Mouse (Mus musculus): Measurements from ENCODE around the gene Clca3a2.
"Not testable (repeated sequence)": the region's sequence is repeated elsewhere in the genome, so short reads cannot be mapped to it uniquely, and the experiment has no call there.

Clca3a2 gene

DNA sequence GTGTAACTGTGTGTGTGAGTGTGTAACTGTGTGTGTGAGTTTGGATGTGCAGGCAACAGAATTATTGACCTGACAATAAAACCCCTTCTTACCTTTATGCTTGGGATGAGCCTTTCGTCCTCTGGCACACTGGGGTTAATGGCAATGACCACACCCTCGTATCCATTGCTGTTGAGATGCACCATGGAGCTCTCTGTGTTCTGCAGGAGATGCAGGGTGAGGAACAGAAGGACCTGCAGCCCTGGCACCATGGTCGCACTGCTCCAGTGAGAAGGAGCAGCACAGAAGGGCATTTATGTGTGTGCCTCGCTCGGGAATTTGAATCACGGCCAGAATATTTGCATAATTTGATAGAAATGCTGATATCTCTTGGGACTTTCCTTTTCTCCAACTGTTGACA is at the start of gene Clca3a2:
Gene Clca3a2, minus strand, starts transcription at position 276 of the 400 bp plus-strand sequence.
- not testable (repeated sequence) for DNase-seq (ENCODE audit: low read depth)

DNA sequence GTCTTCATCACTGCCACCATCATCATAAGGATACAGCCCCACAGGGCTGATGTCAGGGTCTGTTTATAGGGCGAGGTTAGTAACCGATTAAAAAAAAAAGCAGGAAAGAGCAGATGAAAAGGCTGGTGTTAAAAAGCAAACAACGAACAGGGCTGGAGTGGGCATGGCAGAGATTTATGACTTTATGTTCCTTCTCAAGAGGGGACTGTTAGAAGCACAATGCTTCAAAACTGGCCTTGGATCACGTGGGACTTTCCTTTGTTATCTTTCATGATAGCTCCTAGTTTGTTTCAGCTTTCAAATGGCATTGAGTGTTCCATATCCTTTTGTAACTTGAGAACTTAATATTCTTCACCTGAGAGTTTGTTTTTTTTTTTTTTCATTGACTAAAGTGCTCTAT is 30.3 kb upstream of the Clca3a2 start:
- DNase-seq (ENCODE audit: low read depth), result no peak

DNA sequence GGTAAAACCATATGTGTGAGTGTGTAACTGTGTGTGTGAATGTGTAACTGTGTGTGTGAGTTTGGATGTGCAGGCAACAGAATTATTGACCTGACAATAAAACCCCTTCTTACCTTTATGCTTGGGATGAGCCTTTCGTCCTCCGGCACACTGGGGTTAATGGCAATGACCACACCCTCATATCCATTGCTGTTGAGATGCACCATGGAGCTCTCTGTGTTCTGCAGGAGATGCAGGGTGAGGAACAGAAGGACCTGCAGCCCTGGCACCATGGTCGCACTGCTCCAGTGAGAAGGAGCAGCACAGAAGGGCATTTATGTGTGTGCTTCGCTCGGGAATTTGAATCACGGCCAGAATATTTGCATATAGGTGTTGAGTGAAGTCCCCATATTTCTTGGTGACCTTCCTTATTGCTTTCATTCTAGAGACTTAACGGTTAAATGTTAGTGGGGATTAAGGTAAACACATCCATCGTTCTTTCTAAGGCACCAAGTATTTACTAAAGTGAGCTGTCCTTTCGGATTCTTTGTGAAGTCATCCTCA is 29.8 kb upstream of the Clca3a2 start, which contains the start of gene Clca3b:
Gene Clca3b, minus strand, starts transcription at position 344 of the 543 bp plus-strand sequence.
- DNase-seq (ENCODE audit: low read depth), result not testable (repeated sequence)

GRCm38 (mm10) chr3:144827257-144827656 is 8.0 kb upstream of the Clca3a2 start:
- DNase-seq (ENCODE audit: low read depth), result no peak

DNA sequence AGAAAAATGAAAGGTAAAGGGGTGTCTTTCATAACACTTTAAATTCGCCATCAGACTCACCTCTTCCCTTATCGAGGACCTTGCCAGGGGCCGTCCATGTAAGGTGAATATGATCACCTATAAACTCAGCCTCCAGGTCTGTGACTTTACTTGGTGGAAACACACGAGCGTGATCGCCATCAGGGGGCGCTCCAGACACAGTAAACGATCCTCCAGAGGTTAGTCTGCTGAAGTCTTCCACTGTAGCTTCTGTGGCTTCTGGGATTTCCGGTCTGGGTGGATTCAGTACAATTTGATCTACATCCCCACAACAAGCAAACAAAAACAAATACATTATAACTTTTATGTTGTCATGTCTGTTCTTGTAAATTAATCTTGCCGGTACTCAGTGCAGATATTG is 5.9 kb upstream of the Clca3a2 start:
- DNase-seq (ENCODE audit: low read depth), result peak; percentile 59

DNA sequence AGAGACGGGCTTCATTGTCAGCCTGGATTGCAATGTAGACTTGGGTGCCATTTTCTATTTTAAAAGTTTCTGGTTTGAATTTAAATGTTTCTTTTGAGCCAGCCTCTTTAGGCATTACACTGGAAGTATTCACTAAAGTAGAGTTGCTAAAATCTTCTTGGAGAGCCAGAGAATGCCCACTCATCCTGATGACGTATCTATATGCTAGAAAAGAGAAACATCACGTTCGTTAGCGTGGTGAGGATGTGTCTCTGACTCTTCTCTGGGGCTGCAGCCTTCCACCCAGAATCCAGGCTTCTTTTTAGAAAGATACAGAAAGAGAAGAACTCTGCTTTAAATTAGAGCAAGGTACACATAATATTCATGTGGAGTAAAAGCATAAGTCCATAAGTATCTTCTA is 4.0 kb upstream of the Clca3a2 start:
- no peak for DNase-seq (ENCODE audit: low read depth)

DNA sequence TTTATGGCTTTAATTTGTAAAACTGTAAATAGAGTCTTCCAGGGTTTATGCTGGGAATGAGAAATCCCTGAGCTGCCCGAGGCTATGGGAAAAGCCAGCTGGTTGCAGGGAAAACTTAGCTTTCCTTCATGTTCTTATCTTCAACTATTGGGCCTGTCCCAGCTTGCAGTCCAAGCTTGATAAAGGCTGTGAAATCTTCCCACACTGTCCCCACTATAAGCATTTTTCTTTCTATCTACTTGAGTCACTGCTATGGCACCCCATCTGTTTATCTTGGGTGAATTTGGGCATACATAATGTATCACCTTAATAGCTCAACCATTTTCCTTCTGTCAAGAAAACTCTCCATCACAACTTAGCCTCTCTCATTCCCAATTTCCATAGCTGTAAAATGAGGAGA is 1.3 kb upstream of the Clca3a2 start:
- DNase-seq (ENCODE audit: low read depth), result no peak

DNA sequence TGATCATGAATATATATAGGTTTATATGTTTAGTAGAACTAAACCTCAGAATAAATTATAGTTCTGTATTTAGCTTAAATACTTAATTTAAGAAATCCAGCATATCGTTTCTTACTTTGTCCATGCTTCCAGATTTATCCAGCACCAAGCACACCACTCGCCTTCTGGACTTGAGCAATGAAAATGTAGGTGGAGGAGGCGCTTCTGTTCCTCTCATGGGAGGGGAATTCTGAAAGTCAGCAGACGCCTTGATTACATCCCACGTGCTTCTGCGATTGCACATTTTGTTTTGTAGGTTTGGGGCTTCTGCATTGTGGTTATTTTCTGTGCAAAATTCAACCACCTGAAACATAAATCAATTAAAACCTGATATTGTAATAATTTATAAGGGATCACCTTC is 6.0 kb downstream of the Clca3a2 start:
- not testable (repeated sequence) for DNase-seq (ENCODE audit: low read depth)

- no peak for DNase-seq (ENCODE audit: low read depth)
These were observed 7.5 kb downstream of the Clca3a2 start for GRCm38 (mm10) chr3:144811821-144812220.

- not testable (repeated sequence) for DNase-seq (ENCODE audit: low read depth)
These were observed 11.0 kb downstream of the Clca3a2 start for GRCm38 (mm10) chr3:144808153-144808925.

- DNase-seq (ENCODE audit: low read depth), result not testable (repeated sequence)
These were observed 12.7 kb downstream of the Clca3a2 start for GRCm38 (mm10) chr3:144806626-144807025.

DNA sequence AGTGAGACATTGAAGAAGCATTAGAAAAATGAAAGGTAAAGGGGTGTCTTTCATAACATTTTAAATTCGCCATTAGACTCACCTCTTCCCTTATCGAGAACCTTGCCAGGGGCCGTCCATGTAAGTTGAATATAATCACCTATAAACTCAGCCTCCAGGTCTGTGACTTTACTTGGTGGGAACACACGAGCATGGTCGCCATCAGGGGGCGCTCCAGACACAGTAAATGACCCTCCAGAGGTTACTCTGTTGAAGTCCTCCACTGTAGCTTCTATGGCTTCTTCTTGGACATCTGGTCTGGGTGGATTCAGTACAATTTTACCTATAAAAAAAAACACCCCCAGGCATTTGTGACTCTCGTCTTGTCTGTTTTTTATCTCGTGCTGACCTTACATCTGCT is 17.4 kb downstream of the Clca3a2 start:
- DNase-seq (ENCODE audit: low read depth), result no peak

- DNase-seq (ENCODE audit: low read depth), result no peak
These were observed 33.8 kb downstream of the Clca3a2 start for GRCm38 (mm10) chr3:144785181-144786148.

- DNase-seq (ENCODE audit: low read depth), result no peak
These were observed 54.1 kb downstream of the Clca3a2 start for GRCm38 (mm10) chr3:144765161-144765560.

DNA sequence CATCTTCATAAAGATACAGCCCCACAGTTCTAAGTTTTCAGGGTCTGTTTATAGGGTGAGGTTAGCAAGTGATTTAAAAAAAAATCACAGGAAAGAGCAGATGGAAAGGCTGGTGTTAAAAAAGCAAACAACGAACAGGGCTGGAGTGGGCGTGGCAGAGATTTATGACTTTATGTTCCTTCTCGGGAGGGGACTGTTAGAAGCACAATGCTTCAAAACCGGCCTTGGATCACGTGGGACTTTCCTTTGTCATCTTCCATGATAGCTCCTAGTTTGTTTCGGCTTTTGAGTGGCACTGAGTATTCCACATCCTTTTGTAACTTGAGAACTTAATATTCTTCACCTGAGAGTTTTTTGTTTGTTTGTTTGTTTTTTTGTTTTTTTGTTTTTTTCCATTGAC is 57.8 kb downstream of the Clca3a2 start:
- DNase-seq (ENCODE audit: low read depth), result no peak

DNA sequence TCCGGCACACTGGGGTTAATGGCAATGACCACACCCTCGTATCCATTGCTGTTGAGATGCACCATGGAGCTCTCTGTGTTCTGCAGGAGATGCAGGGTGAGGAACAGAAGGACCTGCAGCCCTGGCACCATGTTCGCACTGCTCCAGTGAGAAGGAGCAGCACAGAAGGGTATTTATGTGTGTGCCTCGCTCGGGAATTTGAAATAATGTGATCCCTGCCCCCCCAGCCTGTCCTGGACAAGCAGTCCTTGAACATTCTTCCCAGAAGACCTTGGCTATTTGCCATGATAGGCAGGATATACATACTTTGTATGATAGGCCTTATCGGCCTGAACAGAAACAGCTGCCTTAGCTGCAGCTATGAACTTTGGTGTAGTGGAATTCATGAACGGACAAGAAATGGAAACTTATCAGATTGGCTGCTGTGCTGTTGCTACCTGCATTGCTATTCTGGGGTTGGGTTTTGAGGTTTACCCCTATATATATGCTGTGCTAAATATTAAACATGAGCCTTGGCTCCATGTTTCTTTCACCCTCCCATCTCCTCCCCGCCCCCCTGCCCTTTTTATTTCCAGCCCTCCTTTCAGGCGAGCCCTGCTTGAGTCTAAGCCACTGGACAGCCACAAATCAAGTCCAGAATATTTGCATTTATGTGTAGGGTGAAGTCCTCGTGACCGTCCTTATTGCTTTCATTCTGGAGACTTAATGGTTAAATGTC is 58.5 kb downstream of the Clca3a2 start, which contains the start of gene Clca3a1:
Gene Clca3a1, minus strand, starts transcription at position 386 of the 718 bp plus-strand sequence.
- peak; percentile 36 for DNase-seq (ENCODE audit: low read depth)

DNA sequence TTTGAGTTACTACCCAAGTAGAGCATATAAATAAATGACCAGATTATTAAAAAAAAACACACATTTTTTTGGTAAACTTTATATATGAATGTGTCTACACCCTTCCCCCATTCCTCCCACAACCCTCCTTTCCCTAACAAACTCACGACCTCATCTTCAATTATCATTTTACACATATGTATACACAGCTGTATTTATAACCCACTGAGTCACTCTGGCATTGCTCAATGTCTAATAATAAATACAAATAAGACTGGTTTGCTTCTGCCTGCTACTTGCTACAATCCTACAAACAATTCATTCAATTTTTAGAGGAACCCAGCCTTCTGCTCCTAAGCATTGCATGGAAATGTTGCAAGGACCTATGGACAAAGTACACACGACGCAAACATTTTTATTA is 59.6 kb downstream of the Clca3a2 start:
- DNase-seq (ENCODE audit: low read depth), result no peak

- not testable (repeated sequence) for DNase-seq (ENCODE audit: low read depth)
These were observed 63.2 kb downstream of the Clca3a2 start for GRCm38 (mm10) chr3:144756103-144756502.

DNA sequence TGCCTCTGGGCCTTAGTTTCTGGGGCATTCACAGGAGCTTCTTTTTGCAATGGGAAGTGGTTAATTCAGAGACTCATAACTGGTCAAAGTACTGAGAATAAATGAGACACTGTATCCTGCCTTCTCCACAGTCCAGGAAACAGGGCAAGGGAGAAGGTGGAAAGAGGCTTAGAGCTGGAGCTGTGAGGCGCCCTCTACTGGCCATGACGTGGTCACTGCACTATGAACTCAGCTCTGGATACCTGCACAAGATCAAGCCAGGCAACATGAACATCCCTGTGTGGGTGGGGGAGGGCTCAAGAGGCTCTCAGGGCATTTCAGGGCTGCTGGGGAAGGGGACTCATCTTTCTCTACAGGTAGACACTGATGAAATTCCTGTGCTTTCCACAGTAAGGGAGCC is 66.2 kb downstream of the Clca3a2 start:
- DNase-seq (ENCODE audit: low read depth), result peak; percentile 32

DNA sequence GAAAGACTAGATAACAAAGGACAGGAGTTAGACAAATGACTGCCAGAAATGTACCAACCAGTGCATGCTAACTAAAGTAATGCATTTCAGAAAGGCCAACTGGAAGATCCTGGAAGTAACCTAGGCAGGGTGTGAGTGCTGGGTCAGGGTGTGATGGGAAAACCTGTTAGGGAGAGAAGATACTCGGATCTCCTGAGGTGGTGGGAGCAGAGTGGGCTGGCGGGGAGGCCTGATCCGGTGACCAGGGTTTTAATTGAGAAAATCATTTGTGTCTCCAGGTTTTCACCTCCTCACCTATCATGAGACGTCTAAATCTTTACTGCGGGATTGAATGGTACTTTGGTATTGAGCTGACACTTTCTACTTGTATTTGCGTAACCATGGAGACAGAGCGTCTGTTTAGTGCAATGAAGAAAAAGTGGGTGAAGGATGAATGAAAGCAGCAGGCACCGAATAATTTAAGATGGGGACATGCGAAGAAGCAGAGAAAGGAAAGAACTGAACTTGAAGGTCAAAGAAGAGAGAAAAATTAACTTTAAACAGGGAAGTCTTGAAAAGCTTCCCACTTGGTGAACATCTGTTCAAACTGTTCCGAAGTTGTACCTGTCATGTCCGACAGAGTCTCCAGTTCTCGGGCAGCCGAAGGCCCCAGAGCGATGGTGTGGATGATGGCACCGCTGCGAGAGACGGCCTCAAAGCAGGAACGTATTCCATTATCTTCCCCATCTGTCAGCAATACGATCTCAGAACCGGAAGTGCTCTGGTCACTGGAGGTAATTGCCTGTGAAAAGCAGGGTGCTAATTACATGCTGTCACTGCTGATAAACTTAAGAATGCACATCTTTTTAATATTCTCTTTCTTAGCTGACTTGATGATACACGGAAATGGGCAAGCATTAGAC is 70.0 kb downstream of the Clca3a2 start:
- not testable (repeated sequence) for DNase-seq (ENCODE audit: low read depth)

DNA sequence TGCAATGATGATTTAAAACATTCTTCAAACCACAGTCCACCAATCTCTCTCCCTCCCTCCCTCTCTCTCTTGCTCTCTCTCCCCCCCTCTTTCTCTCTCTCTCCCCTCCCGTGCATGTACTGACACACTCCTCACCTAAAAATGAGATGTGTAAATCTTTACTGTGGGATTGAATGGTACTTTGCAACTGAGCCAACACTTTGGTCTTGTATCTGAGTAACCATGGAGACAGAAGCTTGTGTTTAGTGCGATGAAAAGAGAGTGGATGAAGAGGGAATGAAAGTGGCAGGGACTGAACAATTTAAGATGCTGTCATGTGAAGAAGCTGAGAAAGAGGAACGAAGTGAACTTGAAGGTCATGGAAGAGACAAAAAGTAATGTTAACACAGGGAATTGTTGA is 71.6 kb downstream of the Clca3a2 start:
- DNase-seq (ENCODE audit: low read depth), result not testable (repeated sequence)

Measured in c-Kit-positive CD71-positive TER-119-negative erythroid progenitor cells, embryonic 14.5 days (primary cell).